Mouse (Mus musculus): ENCODE measurements around the gene Zfp13. TPM values are rescaled to one million over a fixed set of nuclear protein-coding genes. Genes with fewer than 3 reads are reported as not detected.

The Zfp13 gene
- polyA plus RNA-seq, 1 experiment from 2014 or later = 22.1 TPM

GRCm38 (mm10) chr17:23554321-23554720 lies 45.0 kb downstream of the Zfp13 start:
- no peak overlapping the region for H3K4me3 ChIP-seq (replicated peaks)
- ATAC-seq (ENCODE audit: low FRiP score) = no peak
- H3K4me2 ChIP-seq = no peak overlapping the region
- H3K27ac ChIP-seq = no peak overlapping the region
- H3K9ac ChIP-seq = no peak overlapping the region
- peaks cover 14% of the 10 kb centered on the region for H3K4me1 ChIP-seq
- H3K27me3 ChIP-seq = no peaks in the 10 kb centered on the region
- no peaks in the 10 kb centered on the region for H3K9me3 ChIP-seq
- peaks cover 48% of the 10 kb centered on the region for H3K36me3 ChIP-seq (replicated peaks)

- Histone ChIP-seq H3K27ac (no peak overlapping the region), H3K27me3 (no peaks in the 10 kb centered on the region), H3K4me3 (replicated peaks) (no peak overlapping the region), H3K9ac (no peak overlapping the region), H3K4me2 (no peak overlapping the region), H3K36me3 (replicated peaks) (peaks cover 41% of the 10 kb centered on the region), H3K9me3 (no peaks in the 10 kb centered on the region), H3K4me1 (peaks cover 18% of the 10 kb centered on the region)
- 80% methylated on average over 1 of the region's 1 CpGs for WGBS
- ATAC-seq (ENCODE audit: low FRiP score) = no peak
Observed at GRCm38 (mm10) chr17:23553634-23554120, 45.6 kb downstream of the Zfp13 start.

- 86% methylated on average over 8 of the region's 8 CpGs for WGBS
- Histone ChIP-seq H3K27me3 (no peaks in the 10 kb centered on the region), H3K4me3 (replicated peaks) (no peak overlapping the region), H3K27ac (no peak overlapping the region), H3K9ac (no peak overlapping the region), H3K4me1 (peaks cover 18% of the 10 kb centered on the region), H3K9me3 (no peaks in the 10 kb centered on the region), H3K4me2 (no peak overlapping the region), H3K36me3 (replicated peaks) (peaks cover 35% of the 10 kb centered on the region)
- no peak for ATAC-seq (ENCODE audit: low FRiP score)
Observed at GRCm38 (mm10) chr17:23552896-23553633, 46.2 kb downstream of the Zfp13 start.

GRCm38 (mm10) chr17:23551963-23552362 lies 47.3 kb downstream of the Zfp13 start:
- Histone ChIP-seq H3K27me3 (no peaks in the 10 kb centered on the region), H3K27ac (no peak overlapping the region), H3K9ac (no peak overlapping the region), H3K4me1 (peaks cover 18% of the 10 kb centered on the region), H3K9me3 (no peaks in the 10 kb centered on the region), H3K4me3 (replicated peaks) (no peak overlapping the region), H3K4me2 (no peak overlapping the region), H3K36me3 (replicated peaks) (peaks cover 24% of the 10 kb centered on the region)
- 72% methylated on average over 5 of the region's 5 CpGs for WGBS
- no peak for ATAC-seq (ENCODE audit: low FRiP score)

- Histone ChIP-seq H3K27ac (no peak overlapping the region), H3K36me3 (replicated peaks) (peaks cover 19% of the 10 kb centered on the region), H3K9ac (no peak overlapping the region), H3K4me2 (peak overlapping the region; percentile 73), H3K4me1 (peaks cover 18% of the 10 kb centered on the region), H3K4me3 (replicated peaks) (peak overlapping the region; percentile 58), H3K27me3 (no peaks in the 10 kb centered on the region), H3K9me3 (no peaks in the 10 kb centered on the region)
- ATAC-seq (ENCODE audit: low FRiP score) = no peak
Observed at GRCm38 (mm10) chr17:23551416-23551815, 47.9 kb downstream of the Zfp13 start.

- under 1% methylated on average over 15 of the region's 15 CpGs for WGBS
- Histone ChIP-seq H3K9me3 (no peaks in the 10 kb centered on the region), H3K9ac (peak overlapping the region; percentile 59), H3K4me2 (peak overlapping the region; percentile 73), H3K27ac (peak overlapping the region; percentile 65), H3K27me3 (0 out of 2 replicates have a peak, but pooled peaks cover under 1% of the 10 kb centered on the region), H3K36me3 (replicated peaks) (peaks cover 13% of the 10 kb centered on the region), H3K4me3 (replicated peaks) (peak overlapping the region; percentile 58), H3K4me1 (peaks cover 18% of the 10 kb centered on the region)
- peak; percentile 6; the same call in 1 of the 2 replicates for ATAC-seq (ENCODE audit: low FRiP score)
Observed at GRCm38 (mm10) chr17:23550856-23551255, 48.4 kb downstream of the Zfp13 start.

- peak overlapping the region; percentile 73 for H3K4me2 ChIP-seq
- peak overlapping the region; percentile 65 for H3K27ac ChIP-seq
- ATAC-seq (ENCODE audit: low FRiP score) = peak; percentile 73
- peak overlapping the region; percentile 59 for H3K9ac ChIP-seq
- WGBS = under 1% methylated on average over 22 of the region's 22 CpGs
- H3K9me3 ChIP-seq = no peaks in the 10 kb centered on the region
- H3K36me3 ChIP-seq (replicated peaks) = peaks cover 9% of the 10 kb centered on the region
- H3K4me3 ChIP-seq (replicated peaks) = peak overlapping the region; percentile 58
- peaks cover 18% of the 10 kb centered on the region for H3K4me1 ChIP-seq
- 0 out of 2 replicates have a peak, but pooled peaks cover 4% of the 10 kb centered on the region for H3K27me3 ChIP-seq
Observed at GRCm38 (mm10) chr17:23550188-23550791, 49.0 kb downstream of the Zfp13 start.

GRCm38 (mm10) chr17:23549441-23549840 lies 49.8 kb downstream of the Zfp13 start:
- Histone ChIP-seq H3K4me1 (peaks cover 18% of the 10 kb centered on the region), H3K4me3 (replicated peaks) (peak overlapping the region; percentile 58), H3K9ac (no peak overlapping the region; the same call in 1 of the 2 replicates), H3K9me3 (no peaks in the 10 kb centered on the region), H3K27me3 (0 out of 2 replicates have a peak, but pooled peaks cover 4% of the 10 kb centered on the region), H3K4me2 (peak overlapping the region; percentile 73), H3K36me3 (replicated peaks) (peaks cover under 1% of the 10 kb centered on the region), H3K27ac (no peak overlapping the region)
- no peak for ATAC-seq (ENCODE audit: low FRiP score)
- WGBS = 5% methylated on average over 9 of the region's 9 CpGs

GRCm38 (mm10) chr17:23548615-23549014 lies 50.7 kb downstream of the Zfp13 start:
- 0 out of 2 replicates have a peak, but pooled peaks cover 4% of the 10 kb centered on the region for H3K27me3 ChIP-seq
- peak overlapping the region; percentile 73 for H3K4me2 ChIP-seq
- peak overlapping the region; percentile 58 for H3K4me3 ChIP-seq (replicated peaks)
- H3K9me3 ChIP-seq = no peaks in the 10 kb centered on the region
- peaks cover 18% of the 10 kb centered on the region for H3K4me1 ChIP-seq
- H3K9ac ChIP-seq = no peak overlapping the region
- ATAC-seq (ENCODE audit: low FRiP score) = peak; percentile 39; the same call in 1 of the 2 replicates
- H3K36me3 ChIP-seq (replicated peaks) = no peaks in the 10 kb centered on the region
- no peak overlapping the region for H3K27ac ChIP-seq
- under 1% methylated on average over 15 of the region's 15 CpGs for WGBS

- H3K4me1 ChIP-seq = peaks cover 18% of the 10 kb centered on the region
- no peaks in the 10 kb centered on the region for H3K9me3 ChIP-seq
- H3K4me2 ChIP-seq = no peak overlapping the region
- H3K27me3 ChIP-seq = 0 out of 2 replicates have a peak, but pooled peaks cover 4% of the 10 kb centered on the region
- 55% methylated on average over 11 of the region's 11 CpGs for WGBS
- no peak overlapping the region for H3K27ac ChIP-seq
- H3K9ac ChIP-seq = no peak overlapping the region
- ATAC-seq (ENCODE audit: low FRiP score) = no peak
- no peak overlapping the region for H3K4me3 ChIP-seq (replicated peaks)
- no peaks in the 10 kb centered on the region for H3K36me3 ChIP-seq (replicated peaks)
Observed at GRCm38 (mm10) chr17:23547681-23548443, 51.4 kb downstream of the Zfp13 start.

- Histone ChIP-seq H3K4me3 (replicated peaks) (peak overlapping the region; percentile 67), H3K4me1 (peaks cover 21% of the 10 kb centered on the region), H3K4me2 (peak overlapping the region; percentile 54), H3K36me3 (replicated peaks) (no peaks in the 10 kb centered on the region), H3K27me3 (peaks cover 5% of the 10 kb centered on the region; the same call in 1 of the 2 replicates), H3K9ac (peak overlapping the region; percentile 61), H3K9me3 (no peaks in the 10 kb centered on the region), H3K27ac (0 out of 2 replicates have a peak overlapping the region, but pooled peaks have one; percentile 59)
- 2% methylated on average over 42 of the region's 42 CpGs for WGBS
- ATAC-seq (ENCODE audit: low FRiP score) = peak; percentile 24
Observed at GRCm38 (mm10) chr17:23546702-23547505, 52.4 kb downstream of the Zfp13 start.

Data from forebrain, embryonic 12.5 days (tissue).